In genomic region chr4:133070821-133071372, GRCm38 (mm10) we compare ENCODE assay signal across 17 mouse cellular contexts. TPM values are rescaled to one million over a fixed set of nuclear protein-coding genes. Genes with fewer than 3 reads are reported as not detected.
DNase-seq lines count a peak whose midpoint lies in the region; ATAC-seq and TF ChIP-seq lines count a peak whose summit lies in the region.
"Had no signal": no experiment of that assay in that cellular context is flagged by ENCODE, and none has a peak within 500 bp of the region (broad histone marks: within the 10 kb centered on the region; RNA-seq: fewer than 3 reads in every experiment).

No protein-coding gene starts in this region.

- no peak for ATAC-seq in heart, embryonic 15.5 days (replicated peaks; ENCODE audit: insufficient number of reproducible peaks, insufficient read depth, low FRiP score, low read depth)
- ATAC-seq in midbrain, embryonic 15.5 days (replicated peaks) = no peak
- no peak for ATAC-seq in midbrain, embryonic 14.5 days (ENCODE audit: low FRiP score, low TSS enrichment)
- ATAC-seq in stomach, postnatal 0 days (ENCODE audit: low FRiP score, low TSS enrichment) = peak; percentile 49; the same call in 1 of the 2 replicates
- ATAC-seq: activated CD4-positive, CD25-positive, alpha-beta regulatory T cell, adult 4 months; forebrain, embryonic 15.5 days had no signal

- no peaks in the 10 kb centered on the region for H3K27me3 ChIP-seq in heart, embryonic 15.5 days
- no peaks in the 10 kb centered on the region for H3K27me3 ChIP-seq in midbrain, embryonic 15.5 days (replicated peaks)
- no peaks in the 10 kb centered on the region for H3K27me3 ChIP-seq in midbrain, embryonic 14.5 days (ENCODE audit: control insufficient read depth, insufficient read depth, low read length)
- H3K27me3 ChIP-seq in stomach, postnatal 0 days (ENCODE audit: control insufficient read depth, insufficient read depth, low read length) = no peaks in the 10 kb centered on the region
- H3K27me3 ChIP-seq: forebrain, embryonic 15.5 days; hindbrain, embryonic 12.5 days; kidney, embryonic 15.5 days; limb, embryonic 15.5 days; megakaryocyte, embryonic 14.5 days had no signal

- no peak overlapping the region for H3K4me3 ChIP-seq in heart, embryonic 15.5 days
- H3K4me3 ChIP-seq in midbrain, embryonic 15.5 days = no peak overlapping the region
- H3K4me3 ChIP-seq in midbrain, embryonic 14.5 days (replicated peaks; ENCODE audit: low read depth, low read length) = no peak overlapping the region
- no peak overlapping the region for H3K4me3 ChIP-seq in stomach, postnatal 0 days (ENCODE audit: low read depth, low read length)
- H3K4me3 ChIP-seq: forebrain, embryonic 15.5 days; hindbrain, embryonic 12.5 days; kidney, embryonic 15.5 days; limb, embryonic 15.5 days; megakaryocyte, embryonic 14.5 days had no signal

- TF ChIP-seq CTCF in stomach, postnatal 0 days (IDR thresholded peaks at IDR 0.05; ENCODE audit: low read depth) = no peak

- peak; percentile 35 for DNase-seq in adrenal gland, postnatal 10 days
- no peak for DNase-seq in adrenal gland, adult 8-10 months
- DNase-seq in heart, postnatal 10 days = no peak
- DNase-seq in midbrain, embryonic 14.5 days = no peak
- DNase-seq in stomach, postnatal 0 days (ENCODE audit: low spot score) = no peak
- DNase-seq in B cell, adult 2 months = no peak
- DNase-seq: cerebellum, adult 9-11 months; lung, embryonic 14.5 days had no signal

- no peak overlapping the region for H3K9ac ChIP-seq in heart, embryonic 15.5 days
- no peak overlapping the region for H3K9ac ChIP-seq in midbrain, embryonic 15.5 days
- no peak overlapping the region for H3K9ac ChIP-seq in midbrain, embryonic 14.5 days (replicated peaks; ENCODE audit: low read length)
- H3K9ac ChIP-seq in stomach, postnatal 0 days (ENCODE audit: low read length) = no peak overlapping the region
- H3K9ac ChIP-seq: forebrain, embryonic 15.5 days; hindbrain, embryonic 12.5 days; kidney, embryonic 15.5 days; limb, embryonic 15.5 days; lung, embryonic 14.5 days had no signal

- H3K4me1 ChIP-seq in heart, embryonic 15.5 days (replicated peaks) = peaks cover 61% of the 10 kb centered on the region
- peaks cover 53% of the 10 kb centered on the region for H3K4me1 ChIP-seq in midbrain, embryonic 15.5 days
- H3K4me1 ChIP-seq in midbrain, embryonic 14.5 days (ENCODE audit: control insufficient read depth, insufficient read depth, low read length) = peaks cover 27% of the 10 kb centered on the region
- no peaks in the 10 kb centered on the region; the same call in 1 of the 2 replicates for H3K4me1 ChIP-seq in stomach, postnatal 0 days (replicated peaks; ENCODE audit: control insufficient read depth, insufficient read depth)

- peaks cover 56% of the 10 kb centered on the region for H3K36me3 ChIP-seq in heart, embryonic 15.5 days
- peaks cover 6% of the 10 kb centered on the region for H3K36me3 ChIP-seq in midbrain, embryonic 15.5 days (replicated peaks)
- H3K36me3 ChIP-seq in midbrain, embryonic 14.5 days (ENCODE audit: control insufficient read depth, insufficient read depth, low read length) = peaks cover 32% of the 10 kb centered on the region
- peaks cover 6% of the 10 kb centered on the region for H3K36me3 ChIP-seq in stomach, postnatal 0 days (ENCODE audit: control insufficient read depth, insufficient read depth, low read length)

- intact Hi-C loops in heart, postnatal 10 days (cut with DNase I) = no loop called here

- peak overlapping the region; percentile 24; the same call in 1 of the 2 replicates for H3K27ac ChIP-seq in heart, embryonic 15.5 days
- 0 out of 2 replicates have a peak overlapping the region, but pooled peaks have one; percentile 35 for H3K27ac ChIP-seq in midbrain, embryonic 15.5 days
- H3K27ac ChIP-seq in midbrain, embryonic 14.5 days (replicated peaks; ENCODE audit: low read depth, low read length) = no peak overlapping the region; the same call in 1 of the 2 replicates
- H3K27ac ChIP-seq in stomach, postnatal 0 days (replicated peaks) = peak overlapping the region; percentile 61; the same call in 1 of the 2 replicates

- 68% methylated on average over 5 of the region's 5 CpGs for WGBS in heart, embryonic 15.5 days
- 93% methylated on average over 5 of the region's 5 CpGs for WGBS in midbrain, embryonic 15.5 days
- WGBS in midbrain, embryonic 14.5 days = 95% methylated on average over 5 of the region's 5 CpGs
- 76% methylated on average over 5 of the region's 5 CpGs for WGBS in stomach, postnatal 0 days

- no peak overlapping the region for H3K4me2 ChIP-seq in heart, embryonic 15.5 days
- no peak overlapping the region for H3K4me2 ChIP-seq in midbrain, embryonic 15.5 days
- H3K4me2 ChIP-seq in midbrain, embryonic 14.5 days (ENCODE audit: low read length) = no peak overlapping the region
- H3K4me2 ChIP-seq in stomach, postnatal 0 days (replicated peaks; ENCODE audit: low read depth) = no peak overlapping the region
- H3K4me2 ChIP-seq: forebrain, embryonic 15.5 days; hindbrain, embryonic 12.5 days; kidney, embryonic 15.5 days; limb, embryonic 15.5 days; lung, embryonic 14.5 days had no signal

- H3K9me3 ChIP-seq in heart, embryonic 15.5 days (replicated peaks) = no peaks in the 10 kb centered on the region
- H3K9me3 ChIP-seq in midbrain, embryonic 15.5 days = no peaks in the 10 kb centered on the region
- no peaks in the 10 kb centered on the region for H3K9me3 ChIP-seq in midbrain, embryonic 14.5 days (ENCODE audit: control insufficient read depth, low read length)
- H3K9me3 ChIP-seq in stomach, postnatal 0 days (ENCODE audit: control insufficient read depth, low read length) = no peaks in the 10 kb centered on the region
- H3K9me3 ChIP-seq: forebrain, embryonic 15.5 days; G1E; hindbrain, embryonic 12.5 days; kidney, embryonic 15.5 days; limb, embryonic 15.5 days; megakaryocyte, embryonic 14.5 days had no signal

- no peak for TF ChIP-seq EP300 in stomach, postnatal 0 days (optimal IDR thresholded peaks at IDR 0.05)

RNA-seq across cellular contexts. Expression of gene Wasf2, which starts 59.4 kb away (rescaled TPM):
- 100 to 1,000 TPM; 122 to 123 TPM for total RNA-seq in adrenal gland, postnatal 10 days (2021)
- 100 to 1,000 TPM; 105 to 158 (median 133) TPM for total RNA-seq in adrenal gland, adult 8-10 months (2022)
- polyA plus RNA-seq in heart, embryonic 15.5 days (2015; fragmentation: Nextera tagmentation; extraction: Ambion mirVana) = 67.3 and 72.8 TPM in 2 replicates
- 100 to 1,000 TPM; 134 to 164 TPM for total RNA-seq in heart, postnatal 10 days (2021)
- polyA plus RNA-seq in midbrain, embryonic 15.5 days (2015; fragmentation: Nextera tagmentation; extraction: Ambion mirVana) = 27.4 and 27.7 TPM in 2 replicates
- 19.6 and 23.1 TPM in 2 replicates for polyA plus RNA-seq in midbrain, embryonic 14.5 days (2014; fragmentation: Nextera tagmentation; extraction: Ambion mirVana)
- 71.4 and 84.2 TPM in 2 replicates for polyA plus RNA-seq in stomach, postnatal 0 days (2015; fragmentation: Nextera tagmentation; extraction: Ambion mirVana)

RNA-seq across cellular contexts. Expression of gene Ahdc1, which starts 59.8 kb away (rescaled TPM):
- 10 to 100 TPM; 50.8 to 74.3 TPM for total RNA-seq in adrenal gland, postnatal 10 days (2021)
- 100 to 1,000 TPM in 1 of 4 experiments, 10 to 100 TPM in 3; 72.0 to 109 (median 82.9) TPM for total RNA-seq in adrenal gland, adult 8-10 months (2022)
- 6.3 and 8.5 TPM in 2 replicates for polyA plus RNA-seq in heart, embryonic 15.5 days (2015; fragmentation: Nextera tagmentation; extraction: Ambion mirVana)
- 10 to 100 TPM; 54.0 to 63.0 TPM for total RNA-seq in heart, postnatal 10 days (2021)
- polyA plus RNA-seq in midbrain, embryonic 15.5 days (2015; fragmentation: Nextera tagmentation; extraction: Ambion mirVana) = 13.5 and 14.4 TPM in 2 replicates
- polyA plus RNA-seq in midbrain, embryonic 14.5 days (2014; fragmentation: Nextera tagmentation; extraction: Ambion mirVana) = 13.0 and 15.3 TPM in 2 replicates
- polyA plus RNA-seq in stomach, postnatal 0 days (2015; fragmentation: Nextera tagmentation; extraction: Ambion mirVana) = 2.8 and 3.2 TPM in 2 replicates
